Mouse (Mus musculus): ENCODE measurements around the gene Negr1. TPM values are rescaled to one million over a fixed set of nuclear protein-coding genes. Genes with fewer than 3 reads are reported as not detected.

Negr1 gene
- 1.3 and 2.0 TPM in 2 replicates for polyA plus RNA-seq (2016; fragmentation: Nextera tagmentation; extraction: Ambion mirVana)

- Histone ChIP-seq H3K9me3 (no peaks in the 10 kb centered on the region), H3K4me3 (peak within 1 kb of the TSS; percentile 77), H3K4me1 (peaks cover 4% of the 10 kb centered on the region; the same call in 1 of the 2 replicates), H3K27me3 (ENCODE audit: insufficient read depth, poor library complexity, severe bottlenecking) (peaks cover 61% of the 10 kb centered on the region), H3K36me3 (no peaks in the 10 kb centered on the region), H3K27ac (peak within 1 kb of the TSS; percentile 77)
- peak; percentile 79 for DNase-seq (ENCODE audit: low spot score)
- WGBS = under 1% methylated on average over 77 of the region's 79 CpGs
These were observed at the start of gene Negr1 for GRCm38 (mm10) chr3:156561524-156562423. Negr1 (plus strand) TSS chr3:156561794.

GRCm38 (mm10) chr3:156526461-156526933 lies 35.1 kb upstream of the Negr1 start:
- WGBS = 75% methylated on average over 8 of the region's 8 CpGs
- Histone ChIP-seq H3K4me1 (no peaks in the 10 kb centered on the region), H3K27me3 (ENCODE audit: insufficient read depth, poor library complexity, severe bottlenecking) (no peaks in the 10 kb centered on the region), H3K27ac (no peak overlapping the region), H3K36me3 (no peaks in the 10 kb centered on the region), H3K4me3 (no peak overlapping the region), H3K9me3 (no peaks in the 10 kb centered on the region)
- DNase-seq (ENCODE audit: low spot score) = no peak

GRCm38 (mm10) chr3:156527231-156527995 lies 34.2 kb upstream of the Negr1 start:
- no peaks in the 10 kb centered on the region for H3K9me3 ChIP-seq
- 57% methylated on average over 2 of the region's 2 CpGs for WGBS
- H3K36me3 ChIP-seq = no peaks in the 10 kb centered on the region
- no peak for DNase-seq (ENCODE audit: low spot score)
- no peak overlapping the region for H3K4me3 ChIP-seq
- H3K27ac ChIP-seq = no peak overlapping the region
- no peaks in the 10 kb centered on the region for H3K27me3 ChIP-seq (ENCODE audit: insufficient read depth, poor library complexity, severe bottlenecking)
- H3K4me1 ChIP-seq = no peaks in the 10 kb centered on the region

DNA sequence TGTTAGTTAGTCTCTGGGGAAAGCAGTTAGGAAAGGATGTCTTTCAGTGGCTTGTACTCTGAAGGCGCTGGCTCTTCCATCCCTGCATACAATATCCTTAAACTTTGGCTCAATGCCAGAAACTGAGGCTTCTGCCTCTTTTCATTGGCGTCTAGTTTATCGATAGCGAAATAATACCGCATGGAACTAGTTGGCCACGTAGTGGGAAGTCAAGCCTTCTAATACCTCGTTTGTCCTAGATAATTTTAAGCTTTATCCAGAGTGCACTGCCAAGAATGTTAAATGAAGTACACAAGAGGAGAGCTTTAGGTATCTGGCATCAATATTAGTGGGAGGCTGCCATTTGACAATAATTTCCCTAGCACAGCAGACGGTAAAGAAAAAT lies 2.2 kb upstream of the Negr1 start:
- Histone ChIP-seq H3K27ac (no peak overlapping the region), H3K9me3 (no peaks in the 10 kb centered on the region), H3K4me3 (no peak overlapping the region), H3K36me3 (no peaks in the 10 kb centered on the region), H3K27me3 (ENCODE audit: insufficient read depth, poor library complexity, severe bottlenecking) (peaks cover 57% of the 10 kb centered on the region), H3K4me1 (peaks cover 4% of the 10 kb centered on the region; the same call in 1 of the 2 replicates)
- WGBS = 36% methylated on average over 8 of the region's 8 CpGs
- no peak for DNase-seq (ENCODE audit: low spot score)

GRCm38 (mm10) chr3:156559826-156560471 lies 1.6 kb upstream of the Negr1 start:
- 7% methylated on average over 19 of the region's 19 CpGs for WGBS
- peaks cover 4% of the 10 kb centered on the region; the same call in 1 of the 2 replicates for H3K4me1 ChIP-seq
- peaks cover 60% of the 10 kb centered on the region for H3K27me3 ChIP-seq (ENCODE audit: insufficient read depth, poor library complexity, severe bottlenecking)
- DNase-seq (ENCODE audit: low spot score) = no peak
- peak overlapping the region; percentile 77 for H3K4me3 ChIP-seq
- H3K36me3 ChIP-seq = no peaks in the 10 kb centered on the region
- H3K27ac ChIP-seq = no peak overlapping the region
- no peaks in the 10 kb centered on the region for H3K9me3 ChIP-seq

DNA sequence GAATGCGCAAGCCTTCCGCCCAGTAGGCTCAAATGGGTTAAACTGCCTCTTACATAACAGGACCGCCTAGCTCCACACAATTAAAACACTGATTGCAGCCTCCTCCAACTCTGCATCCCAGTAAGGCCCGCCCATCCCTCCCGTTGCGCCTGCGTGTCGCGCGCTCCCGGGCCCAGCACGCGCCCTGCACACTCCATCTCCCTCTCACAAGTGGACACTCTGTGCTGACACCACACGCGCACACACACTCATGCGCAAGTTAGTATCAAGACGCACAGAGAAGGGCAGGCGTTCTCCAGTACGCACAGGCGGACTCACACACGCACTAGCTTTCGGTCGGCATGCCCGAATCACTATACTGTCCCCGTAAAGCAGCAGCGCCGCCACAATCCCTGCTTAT lies 828 bp upstream of the Negr1 start:
- Histone ChIP-seq H3K4me1 (peaks cover 4% of the 10 kb centered on the region; the same call in 1 of the 2 replicates), H3K27ac (peak overlapping the region; percentile 77), H3K27me3 (ENCODE audit: insufficient read depth, poor library complexity, severe bottlenecking) (peaks cover 61% of the 10 kb centered on the region), H3K36me3 (no peaks in the 10 kb centered on the region), H3K4me3 (peak overlapping the region; percentile 77), H3K9me3 (no peaks in the 10 kb centered on the region)
- DNase-seq (ENCODE audit: low spot score) = peak; percentile 87
- WGBS = under 1% methylated on average over 27 of the region's 27 CpGs

- peak overlapping the region; percentile 77 for H3K4me3 ChIP-seq
- WGBS = 0% methylated on average over 10 of the region's 10 CpGs
- H3K27me3 ChIP-seq (ENCODE audit: insufficient read depth, poor library complexity, severe bottlenecking) = peaks cover 61% of the 10 kb centered on the region
- no peaks in the 10 kb centered on the region for H3K36me3 ChIP-seq
- peaks cover 4% of the 10 kb centered on the region; the same call in 1 of the 2 replicates for H3K4me1 ChIP-seq
- DNase-seq (ENCODE audit: low spot score) = no peak
- no peaks in the 10 kb centered on the region for H3K9me3 ChIP-seq
- H3K27ac ChIP-seq = peak overlapping the region; percentile 74; the same call in 1 of the 2 replicates
These were observed 811 bp downstream of the Negr1 start for GRCm38 (mm10) chr3:156562424-156562785.

DNA sequence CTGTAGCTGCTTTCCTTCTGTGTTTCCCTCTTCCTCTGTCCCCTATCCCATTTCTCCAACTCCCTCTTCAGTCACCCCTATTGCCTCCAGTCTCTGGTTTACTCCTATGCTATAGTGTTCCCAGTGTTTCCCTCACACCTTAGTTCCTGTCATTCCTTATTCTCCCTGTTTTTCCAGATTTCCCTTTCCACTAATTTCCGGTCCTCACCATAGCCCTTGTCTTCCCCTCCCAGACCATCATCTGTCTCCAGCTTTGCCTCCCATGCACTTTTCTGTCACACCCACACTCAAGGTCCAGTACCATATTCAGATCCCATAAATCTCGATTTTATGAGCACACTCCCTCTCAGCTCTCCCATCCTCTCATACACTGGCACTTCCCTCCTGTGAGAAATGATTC lies 1.2 kb downstream of the Negr1 start:
- Histone ChIP-seq H3K9me3 (no peaks in the 10 kb centered on the region), H3K4me1 (peaks cover 4% of the 10 kb centered on the region; the same call in 1 of the 2 replicates), H3K4me3 (peak overlapping the region; percentile 77), H3K36me3 (no peaks in the 10 kb centered on the region), H3K27ac (no peak overlapping the region), H3K27me3 (ENCODE audit: insufficient read depth, poor library complexity, severe bottlenecking) (peaks cover 57% of the 10 kb centered on the region)
- WGBS = 33% methylated on average over 2 of the region's 2 CpGs
- DNase-seq (ENCODE audit: low spot score) = no peak

GRCm38 (mm10) chr3:156563353-156563752 lies 1.8 kb downstream of the Negr1 start:
- H3K36me3 ChIP-seq = no peaks in the 10 kb centered on the region
- DNase-seq (ENCODE audit: low spot score) = no peak
- H3K4me3 ChIP-seq = peak overlapping the region; percentile 77; the same call in 1 of the 2 replicates
- peaks cover 4% of the 10 kb centered on the region; the same call in 1 of the 2 replicates for H3K4me1 ChIP-seq
- no peak overlapping the region for H3K27ac ChIP-seq
- WGBS = 26% methylated on average over 3 of the region's 3 CpGs
- peaks cover 51% of the 10 kb centered on the region for H3K27me3 ChIP-seq (ENCODE audit: insufficient read depth, poor library complexity, severe bottlenecking)
- H3K9me3 ChIP-seq = no peaks in the 10 kb centered on the region

- 18% methylated on average over 2 of the region's 2 CpGs for WGBS
- H3K36me3 ChIP-seq = no peaks in the 10 kb centered on the region
- H3K27ac ChIP-seq = no peak overlapping the region
- H3K27me3 ChIP-seq (ENCODE audit: insufficient read depth, poor library complexity, severe bottlenecking) = no peaks in the 10 kb centered on the region
- H3K9me3 ChIP-seq = no peaks in the 10 kb centered on the region
- H3K4me1 ChIP-seq = no peaks in the 10 kb centered on the region
- H3K4me3 ChIP-seq = no peak overlapping the region
- DNase-seq (ENCODE audit: low spot score) = no peak
These were observed 11.9 kb downstream of the Negr1 start for GRCm38 (mm10) chr3:156573465-156573864.

- Histone ChIP-seq H3K9me3 (no peaks in the 10 kb centered on the region), H3K36me3 (no peaks in the 10 kb centered on the region), H3K27ac (no peak overlapping the region), H3K4me1 (no peaks in the 10 kb centered on the region), H3K4me3 (no peak overlapping the region), H3K27me3 (ENCODE audit: insufficient read depth, poor library complexity, severe bottlenecking) (no peaks in the 10 kb centered on the region)
- 83% methylated on average over 1 of the region's 1 CpGs for WGBS
- DNase-seq (ENCODE audit: low spot score) = no peak
These were observed 14.7 kb downstream of the Negr1 start for GRCm38 (mm10) chr3:156576292-156576691.

GRCm38 (mm10) chr3:156590612-156591011 lies 29.0 kb downstream of the Negr1 start:
- H3K4me3 ChIP-seq = no peak overlapping the region
- no peaks in the 10 kb centered on the region for H3K27me3 ChIP-seq (ENCODE audit: insufficient read depth, poor library complexity, severe bottlenecking)
- peaks cover 2% of the 10 kb centered on the region; the same call in 1 of the 2 replicates for H3K4me1 ChIP-seq
- no peaks in the 10 kb centered on the region for H3K36me3 ChIP-seq
- H3K9me3 ChIP-seq = no peaks in the 10 kb centered on the region
- no peak overlapping the region for H3K27ac ChIP-seq
- WGBS = 81% methylated on average over 4 of the region's 4 CpGs
- DNase-seq (ENCODE audit: low spot score) = no peak

Data from heart, embryonic 10.5 days (tissue).